Mouse (Mus musculus): ENCODE measurements around the gene Dus3l.

The Dus3l gene

GRCm38 (mm10) chr17:56764474-56765354, at the start of gene Dus3l:
Gene Dus3l (plus strand): TSS chr17:56764757.
- DNase-seq (ENCODE audit: low read depth, low spot score) = peak; percentile 81

- DNase-seq (ENCODE audit: low read depth, low spot score) = no peak
Measured at GRCm38 (mm10) chr17:56715360-56715759, 49.2 kb upstream of the Dus3l start.

- no peak for DNase-seq (ENCODE audit: low read depth, low spot score)
Measured at GRCm38 (mm10) chr17:56715914-56716654, 48.5 kb upstream of the Dus3l start.

DNA sequence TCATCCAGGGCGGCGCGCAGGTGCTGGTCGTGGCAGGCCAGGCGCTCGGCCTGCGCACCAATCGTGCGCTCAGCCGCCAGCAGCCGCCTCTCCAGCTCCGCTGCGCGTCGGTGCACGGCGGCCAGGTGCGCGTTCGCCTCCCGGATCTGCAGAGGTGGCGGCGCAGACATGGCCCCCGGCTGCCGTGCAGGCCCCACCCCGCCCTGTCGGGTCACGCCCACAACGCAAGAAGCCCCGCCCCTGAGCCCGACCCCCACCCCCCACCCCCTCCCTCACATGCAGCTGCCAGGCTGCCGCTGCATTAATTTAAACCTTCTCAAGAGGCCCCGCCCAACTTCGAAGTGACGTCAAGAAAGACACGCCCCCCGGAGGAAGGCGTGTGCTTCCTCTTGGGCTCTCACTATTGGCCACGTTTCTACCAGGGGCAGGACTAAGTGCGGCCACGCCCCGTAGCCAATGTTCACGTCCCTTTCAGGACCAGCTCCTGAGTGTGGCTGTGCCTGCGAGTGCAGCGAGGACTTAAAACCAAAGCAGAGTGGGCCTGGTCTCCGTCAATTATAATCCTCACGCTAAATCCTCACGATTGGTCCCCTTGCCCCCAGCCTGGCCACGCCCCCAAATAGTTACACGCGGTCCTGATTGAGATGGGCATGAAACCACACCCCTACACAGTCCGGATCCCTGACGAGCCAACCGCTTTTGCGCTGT, 47.7 kb upstream of the Dus3l start:
- peak; percentile 99 for DNase-seq (ENCODE audit: low read depth, low spot score)

GRCm38 (mm10) chr17:56717363-56718058, 47.0 kb upstream of the Dus3l start, which contains the start of the genes Ndufa11 and Vmac:
Gene Ndufa11 (plus strand): TSS chr17:56717767.
Gene Vmac (minus strand): TSS chr17:56718022.
- DNase-seq (ENCODE audit: low read depth, low spot score) = peak; percentile 100

GRCm38 (mm10) chr17:56722441-56722840, 42.1 kb upstream of the Dus3l start:
- no peak for DNase-seq (ENCODE audit: low read depth, low spot score)

DNA sequence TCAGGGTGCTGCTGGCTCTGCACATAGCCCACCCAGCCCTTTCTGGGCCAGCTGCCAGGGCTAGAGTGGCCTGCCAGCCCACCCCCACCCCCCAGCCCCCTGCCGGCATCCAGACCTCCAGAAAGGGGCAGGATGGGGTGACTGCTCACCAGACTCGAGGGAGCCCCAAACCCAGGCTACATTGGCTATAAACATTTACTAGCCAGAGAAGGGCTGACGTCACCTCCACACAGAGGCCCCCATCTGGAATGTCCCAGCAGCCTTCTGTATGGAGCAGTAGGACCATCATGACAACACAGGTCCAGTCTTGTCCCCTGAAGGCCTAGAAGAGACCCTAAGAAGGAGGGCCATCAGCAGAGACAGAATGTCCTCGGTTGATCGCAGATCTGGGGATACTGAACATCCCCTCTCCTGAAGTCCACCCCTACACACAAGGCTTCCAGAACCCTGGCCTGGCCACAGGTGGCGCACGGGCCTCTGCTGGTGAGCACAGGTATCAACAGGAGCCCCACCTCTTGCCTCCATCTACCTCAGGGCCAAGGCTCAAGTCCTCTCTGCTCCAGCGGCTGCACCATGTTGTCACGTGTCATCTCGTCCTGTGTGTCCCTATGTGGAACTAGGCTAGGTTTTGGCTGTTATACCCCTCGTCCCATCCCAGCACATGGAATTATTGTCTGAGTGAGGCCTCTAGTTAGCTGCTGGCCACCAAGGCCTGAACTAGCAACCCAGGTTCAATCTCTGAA, 41.0 kb upstream of the Dus3l start:
- no peak for DNase-seq (ENCODE audit: low read depth, low spot score)

DNA sequence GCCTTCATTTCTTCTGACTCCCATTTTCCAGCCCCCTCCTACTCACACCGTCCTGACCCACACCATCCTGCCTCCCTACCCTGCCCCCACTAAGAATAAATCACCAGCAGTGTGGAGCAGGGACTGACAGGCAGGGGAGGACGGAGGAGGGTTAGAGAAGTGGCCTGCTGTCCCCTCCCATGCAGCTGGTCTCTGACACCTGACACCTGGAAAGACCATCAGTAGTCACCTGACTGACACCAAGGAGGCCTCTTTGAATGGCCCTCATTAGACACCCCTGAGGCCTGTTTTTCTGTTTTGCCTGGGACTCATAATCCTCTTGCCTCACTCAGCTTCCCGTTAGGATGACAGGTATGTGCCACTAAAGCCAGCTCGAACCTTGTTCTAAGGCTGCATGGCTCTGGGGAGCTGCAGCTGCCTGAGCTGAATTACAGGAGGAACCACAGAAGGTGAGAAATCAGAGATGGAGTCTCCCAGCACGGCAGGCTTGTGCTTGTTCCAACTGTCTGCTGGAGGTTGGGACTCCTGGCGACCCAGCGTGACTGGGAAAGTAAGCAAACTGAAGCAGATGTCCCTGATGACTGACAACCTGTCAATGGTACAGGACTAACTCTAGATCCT, 37.4 kb upstream of the Dus3l start:
- peak; percentile 32 for DNase-seq (ENCODE audit: low read depth, low spot score)

GRCm38 (mm10) chr17:56727659-56728058, 36.9 kb upstream of the Dus3l start:
- peak; percentile 29 for DNase-seq (ENCODE audit: low read depth, low spot score)

- no peak for DNase-seq (ENCODE audit: low read depth, low spot score)
Measured at GRCm38 (mm10) chr17:56728117-56728516, 36.4 kb upstream of the Dus3l start.

- no peak for DNase-seq (ENCODE audit: low read depth, low spot score)
Measured at GRCm38 (mm10) chr17:56729151-56729550, 35.4 kb upstream of the Dus3l start.

GRCm38 (mm10) chr17:56729656-56730055, 34.9 kb upstream of the Dus3l start:
- DNase-seq (ENCODE audit: low read depth, low spot score) = no peak

DNA sequence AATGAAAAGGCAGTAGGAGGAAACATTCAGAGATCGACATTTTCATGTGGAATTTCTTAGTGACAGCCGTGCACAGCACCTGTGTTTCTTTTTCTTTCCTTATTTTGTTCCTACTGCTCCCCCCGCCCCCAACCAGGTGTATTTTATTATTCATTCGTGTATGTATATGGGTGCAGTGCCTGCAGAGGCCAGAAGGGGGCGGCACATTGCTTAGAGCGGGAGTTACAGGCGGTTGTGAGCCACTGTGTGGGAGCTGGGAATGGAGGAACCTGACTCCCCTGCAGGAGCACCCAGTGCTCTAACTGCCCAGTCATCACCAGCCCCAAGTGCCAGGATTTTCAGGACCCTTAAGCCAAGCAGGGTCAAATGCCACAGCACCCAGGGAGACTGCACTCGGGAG, 28.0 kb upstream of the Dus3l start:
- DNase-seq (ENCODE audit: low read depth, low spot score) = no peak

DNA sequence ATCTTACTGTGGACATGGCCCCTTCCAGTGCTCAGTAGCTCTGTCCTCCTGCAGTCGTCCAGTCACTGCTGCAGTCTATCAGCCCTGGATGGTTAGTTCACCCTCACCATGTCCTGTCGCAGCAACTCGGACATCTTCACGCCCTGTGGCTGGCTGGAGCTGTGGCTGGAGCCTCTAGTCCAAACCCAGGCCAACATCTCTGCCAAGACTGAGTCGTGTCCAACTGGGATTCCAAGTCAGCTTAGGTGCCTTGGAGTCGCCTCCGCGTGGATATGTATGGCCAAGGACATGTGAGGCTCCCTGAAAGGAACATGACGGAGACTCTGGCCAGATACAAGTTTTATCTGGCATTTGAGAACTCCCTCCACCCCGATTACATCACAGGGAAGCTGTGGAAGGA, 26.3 kb upstream of the Dus3l start:
- no peak for DNase-seq (ENCODE audit: low read depth, low spot score)

- no peak for DNase-seq (ENCODE audit: low read depth, low spot score)
Measured at GRCm38 (mm10) chr17:56740118-56740787, 24.3 kb upstream of the Dus3l start.

GRCm38 (mm10) chr17:56740788-56741160, 23.8 kb upstream of the Dus3l start:
- DNase-seq (ENCODE audit: low read depth, low spot score) = no peak

DNA sequence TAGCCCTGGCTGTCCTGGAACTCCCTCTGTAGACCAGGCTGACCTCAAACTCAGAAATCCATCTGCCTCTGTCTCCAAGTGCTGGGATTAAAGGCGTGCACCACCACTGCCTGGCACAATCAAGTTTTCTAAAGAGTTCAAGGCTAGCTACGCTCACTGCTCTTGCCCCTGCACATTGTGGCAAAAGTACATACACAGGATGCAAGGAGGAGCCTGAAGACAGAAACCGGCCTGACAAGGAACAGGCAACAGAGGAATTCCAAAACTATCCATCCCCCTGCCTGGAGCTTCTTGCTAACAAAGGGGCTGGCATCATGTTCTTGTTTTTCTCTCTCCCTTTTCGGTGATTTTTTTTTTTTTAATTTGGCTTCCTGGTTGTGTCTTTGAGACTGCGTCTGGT, 20.4 kb upstream of the Dus3l start:
- no peak for DNase-seq (ENCODE audit: low read depth, low spot score)

- DNase-seq (ENCODE audit: low read depth, low spot score) = peak; percentile 66
Measured at GRCm38 (mm10) chr17:56751404-56752072, 13.0 kb upstream of the Dus3l start.

GRCm38 (mm10) chr17:56753452-56753851, 11.1 kb upstream of the Dus3l start:
- DNase-seq (ENCODE audit: low read depth, low spot score) = no peak

Measured in forelimb bud, embryonic 11.5 days (tissue).